Mouse (Mus musculus) CD8-positive naive resting alpha-beta T cell, adult 2 months (primary cell): ENCODE data around the gene Camta2.
A peak's percentile ranks its signal among the peaks of the same experiment; 100 is the strongest.

Experiments
- DNase-seq, 2 experiments: peaks; one replicate each; pipeline ENCODE4 v3.0.0; 2022; ENCODE audit warnings: low read depth in 2 of 2, low spot score in 2 of 2

The Camta2 gene

DNA sequence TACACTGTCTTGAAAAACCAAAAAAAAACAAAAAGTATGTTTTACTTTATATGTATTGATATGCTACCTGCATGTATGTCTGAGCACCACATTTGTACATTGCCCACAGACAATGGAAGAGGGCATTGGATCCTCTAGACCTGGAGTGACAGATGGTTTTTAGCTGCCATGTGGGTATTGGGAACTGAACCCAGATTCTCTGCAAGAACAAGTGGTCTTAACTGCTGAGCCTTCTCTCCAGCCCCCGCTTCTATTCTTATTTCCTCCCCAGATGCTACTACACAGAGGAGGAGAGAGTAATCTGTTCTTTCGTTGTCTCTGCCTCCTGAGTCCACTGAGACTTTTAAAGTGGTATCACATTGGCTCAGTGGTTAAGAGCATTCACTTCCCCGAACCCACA, 5.6 kb upstream of the Camta2 start:
- no peak for DNase-seq

DNA sequence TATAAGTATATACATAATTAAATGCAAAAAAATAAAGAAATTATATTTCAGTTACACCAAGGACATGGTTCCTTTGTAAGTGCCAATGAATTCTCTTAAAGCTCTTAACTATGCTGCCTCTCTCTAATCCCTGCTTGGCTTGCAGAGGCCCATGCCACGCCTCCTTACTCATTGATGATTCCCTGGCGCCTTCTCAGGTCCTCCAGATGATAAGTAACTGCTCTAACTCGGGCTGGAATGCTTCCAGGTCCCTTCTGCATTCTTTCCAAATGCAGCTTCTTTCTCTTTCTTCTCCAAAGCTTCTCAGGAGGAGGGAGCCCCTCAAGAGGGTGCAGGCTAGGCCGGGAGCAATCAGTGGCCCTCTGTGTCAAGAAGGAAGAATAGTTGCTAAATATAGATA, 1.7 kb upstream of the Camta2 start:
- DNase-seq = no peak

DNA sequence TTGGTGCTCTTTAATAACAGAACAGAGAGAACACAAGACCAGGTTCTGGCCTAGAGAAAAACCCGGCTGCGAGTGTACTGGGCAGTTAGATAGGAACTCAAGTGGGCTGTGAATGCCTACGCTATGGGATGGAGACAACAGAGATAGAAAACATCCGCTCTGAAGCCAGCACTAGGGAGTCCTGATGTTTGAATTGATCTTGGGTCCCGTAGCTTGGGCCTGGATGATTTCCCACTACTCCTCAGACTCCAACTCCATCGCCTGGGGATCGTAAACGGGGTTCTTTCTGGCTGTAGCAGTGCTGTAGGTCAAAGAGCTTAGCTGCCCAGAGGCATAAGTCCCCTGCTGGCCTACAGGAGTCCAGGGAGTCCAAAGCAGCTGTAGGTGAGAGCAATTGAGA, 467 bp upstream of the Camta2 start:
- no peak for DNase-seq

DNA sequence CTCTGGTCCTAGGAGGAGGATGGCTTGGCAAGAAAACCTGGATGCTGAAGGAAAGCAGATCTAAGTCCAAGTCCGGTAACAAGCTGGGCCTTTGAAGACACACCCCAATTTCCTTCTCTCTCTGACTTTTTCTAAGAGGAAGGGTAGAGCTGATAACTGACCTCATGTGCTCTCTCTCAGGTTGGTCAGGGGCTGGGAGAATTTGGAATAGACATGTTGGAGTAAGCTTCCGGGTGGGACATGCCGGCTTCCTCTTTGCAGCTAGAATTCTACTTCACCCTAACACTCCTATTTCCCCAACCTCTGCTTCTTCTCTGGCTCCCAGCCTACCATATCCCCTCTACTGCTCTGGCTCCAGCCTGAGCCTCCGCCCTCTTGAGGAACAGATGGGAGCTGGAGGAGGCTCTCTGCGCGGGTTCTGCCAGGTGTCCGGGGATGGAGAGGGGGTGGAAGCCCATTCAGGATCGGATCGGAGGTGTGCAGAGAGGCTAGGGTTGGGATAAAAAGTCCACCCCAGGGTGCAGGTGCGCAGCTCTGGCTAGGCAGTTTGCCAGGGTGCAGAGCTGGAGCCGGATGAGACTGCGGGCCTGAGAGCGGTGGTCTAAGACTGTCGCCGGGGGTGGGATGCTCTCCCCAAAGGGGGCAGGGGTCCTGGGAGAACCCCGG, 871 bp downstream of the Camta2 start:
- DNase-seq = no peak

DNA sequence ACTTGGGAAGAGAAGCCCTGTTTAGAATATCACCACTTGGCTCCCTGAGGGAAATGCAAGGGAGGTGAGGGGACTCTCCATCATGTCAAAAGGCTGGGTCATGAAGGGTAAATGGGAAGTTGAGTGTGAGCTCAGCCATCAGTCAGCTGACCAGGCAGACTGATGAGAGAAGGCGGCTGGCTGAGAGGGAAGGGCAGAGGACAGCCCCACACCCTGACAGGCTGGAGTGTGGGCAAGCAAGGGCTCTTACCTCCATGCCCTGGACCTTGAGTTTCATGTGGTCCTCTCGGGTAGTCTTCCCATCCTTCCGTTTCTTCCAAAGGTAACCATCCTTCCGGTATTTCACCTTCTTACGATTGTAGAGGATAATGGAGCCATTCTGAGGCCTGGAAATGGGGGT, 4.3 kb downstream of the Camta2 start:
- DNase-seq = no peak

DNA sequence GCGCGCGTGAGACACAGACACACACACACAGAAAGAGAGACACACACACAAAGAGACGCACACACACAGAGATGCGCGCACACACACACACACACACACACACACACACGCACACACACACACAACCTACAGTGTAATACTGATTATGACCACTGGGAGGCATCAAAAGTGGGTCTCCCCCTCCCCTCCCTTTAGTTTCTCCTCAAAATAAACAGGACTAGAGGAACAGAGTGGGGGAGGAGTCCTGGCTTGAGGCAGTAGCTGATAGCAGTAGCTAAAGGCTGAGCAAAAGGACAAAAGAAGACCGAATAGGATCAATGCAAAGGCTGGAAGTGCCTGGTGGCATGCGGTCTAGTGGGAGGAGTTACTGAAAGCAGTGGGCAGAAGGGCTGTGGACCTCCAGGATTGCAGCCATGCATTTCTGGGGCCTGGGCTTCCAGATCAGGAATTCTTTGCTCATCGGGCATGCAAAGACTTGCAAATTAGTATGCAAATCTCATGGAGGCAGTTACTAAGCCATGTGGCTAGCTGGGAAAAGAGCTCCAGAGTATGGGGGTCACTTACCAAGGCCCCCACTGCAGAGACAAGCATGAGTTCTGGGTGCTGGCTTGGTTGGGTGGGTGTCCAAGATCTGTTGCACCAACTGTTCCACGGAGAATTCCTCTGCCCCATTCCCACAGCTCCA, 5.9 kb downstream of the Camta2 start:
- DNase-seq = peak; percentile 19 to 34

DNA sequence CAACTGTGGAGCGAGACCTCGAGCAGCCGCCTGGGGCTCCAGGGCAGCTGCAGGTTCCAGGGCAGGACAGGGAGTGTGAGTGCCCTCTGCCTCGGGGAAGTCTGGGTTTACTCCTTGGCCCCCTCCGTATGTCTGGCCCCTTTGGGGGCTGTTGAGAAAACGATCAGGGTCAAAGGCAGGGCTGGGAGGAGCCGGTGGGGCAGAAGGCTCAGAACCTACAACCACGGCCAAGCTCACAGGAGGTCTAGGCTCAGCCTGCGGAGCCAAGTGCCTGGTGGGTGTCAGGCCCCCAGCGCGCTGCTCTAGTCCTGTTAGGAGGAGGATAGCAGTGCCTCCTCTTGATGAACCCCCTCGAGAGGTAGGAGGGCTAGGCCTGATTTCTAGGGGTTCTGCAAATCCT, 6.7 kb downstream of the Camta2 start:
- DNase-seq = no peak

DNA sequence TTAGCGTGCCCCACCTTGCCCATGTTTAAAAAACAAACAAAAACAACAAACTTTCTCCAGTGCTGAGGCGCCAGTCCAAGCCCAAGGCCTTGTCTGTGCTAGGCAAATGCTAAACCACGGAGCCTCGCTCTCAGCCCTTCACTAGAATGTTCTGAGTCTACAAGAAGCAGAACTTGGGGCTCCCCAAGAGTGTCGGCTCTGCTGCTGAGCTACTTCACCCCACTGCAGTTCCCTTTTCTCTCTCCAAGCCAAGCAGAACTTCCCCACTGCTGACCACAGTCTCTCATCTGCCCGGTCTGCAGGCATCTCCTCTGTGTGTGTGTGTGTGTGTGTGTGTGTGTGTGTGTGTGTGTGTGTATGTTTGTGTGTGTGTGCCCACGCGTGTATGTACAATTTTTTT, 8.0 kb downstream of the Camta2 start:
- no peak for DNase-seq

DNA sequence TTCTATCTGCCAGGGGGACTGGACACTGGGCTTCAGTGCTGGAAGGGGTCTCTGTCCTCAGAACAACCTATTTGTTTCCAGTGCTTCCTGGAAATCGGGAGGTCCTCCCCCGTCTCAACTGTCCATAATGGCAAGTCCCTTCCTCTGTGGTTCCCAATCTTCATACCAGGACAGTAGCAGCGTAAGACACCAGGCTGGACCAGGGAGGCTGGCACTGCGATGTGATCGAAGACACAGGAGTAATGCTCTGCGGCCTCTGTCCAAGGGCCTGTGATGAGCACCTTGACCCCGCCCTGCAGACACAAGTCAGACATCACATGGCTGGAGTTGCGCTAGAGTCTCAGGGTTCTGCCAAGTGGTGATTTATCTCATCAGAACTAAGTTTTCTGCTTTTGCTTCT, 8.5 kb downstream of the Camta2 start:
- DNase-seq = no peak

DNA sequence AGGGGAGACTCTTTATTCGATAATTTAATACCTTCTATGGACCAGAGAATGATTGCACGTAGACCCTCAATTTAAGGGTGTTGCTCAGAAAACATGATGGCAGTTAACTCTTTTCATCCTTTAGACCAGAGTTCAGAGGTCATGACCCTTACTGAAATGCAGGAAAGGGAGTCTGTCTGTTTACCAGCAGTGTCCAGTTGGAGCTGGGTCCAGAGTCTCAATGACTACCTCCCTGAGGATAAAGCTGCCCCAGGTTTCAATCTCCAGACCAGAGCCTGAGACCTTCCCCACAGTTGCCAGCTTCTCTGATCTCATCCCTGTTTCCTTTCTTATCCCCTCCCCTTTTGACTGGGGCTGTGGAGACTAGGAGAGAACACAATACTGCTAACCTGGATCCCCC, 9.3 kb downstream of the Camta2 start:
- no peak for DNase-seq

DNA sequence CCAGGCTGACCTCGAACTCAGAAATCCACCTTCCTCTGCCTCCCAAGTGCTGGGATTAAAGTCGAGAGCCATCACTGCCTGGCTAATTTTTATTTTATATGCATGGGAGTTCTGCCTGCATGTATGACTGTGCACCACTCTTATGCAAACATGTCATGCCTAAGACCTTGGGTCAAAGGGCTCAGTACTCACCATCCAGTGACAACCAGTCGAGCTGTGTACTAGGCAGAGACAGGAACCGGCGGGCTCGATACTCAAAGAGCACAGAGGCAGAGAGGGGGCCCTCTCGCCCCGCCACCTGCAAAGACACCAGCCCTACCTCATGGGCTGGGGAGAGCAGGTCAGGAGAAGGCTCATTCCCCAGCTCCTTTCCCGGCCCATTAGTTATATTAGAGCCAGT, 9.8 kb downstream of the Camta2 start:
- DNase-seq = no peak

DNA sequence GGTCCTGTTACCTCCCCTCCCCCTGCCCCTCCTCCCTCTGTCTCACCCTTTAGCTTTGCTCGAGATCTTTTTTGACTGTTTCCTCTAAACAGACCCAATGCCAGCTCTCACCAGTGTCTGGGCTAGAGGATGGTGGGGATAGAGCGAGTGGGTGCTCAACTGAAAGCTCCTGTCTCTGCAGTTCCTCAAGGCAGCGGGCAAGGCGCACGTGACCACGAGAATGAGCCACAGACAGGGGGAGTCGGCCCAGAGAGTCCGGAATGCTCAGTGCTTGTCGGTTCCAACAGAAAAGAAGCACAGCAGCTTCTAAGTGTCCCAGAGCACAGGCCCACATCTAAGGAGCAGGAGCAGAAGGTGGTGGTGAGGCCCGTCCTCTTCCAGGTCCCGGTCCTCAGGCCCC, 13.4 kb downstream of the Camta2 start:
- DNase-seq = no peak

DNA sequence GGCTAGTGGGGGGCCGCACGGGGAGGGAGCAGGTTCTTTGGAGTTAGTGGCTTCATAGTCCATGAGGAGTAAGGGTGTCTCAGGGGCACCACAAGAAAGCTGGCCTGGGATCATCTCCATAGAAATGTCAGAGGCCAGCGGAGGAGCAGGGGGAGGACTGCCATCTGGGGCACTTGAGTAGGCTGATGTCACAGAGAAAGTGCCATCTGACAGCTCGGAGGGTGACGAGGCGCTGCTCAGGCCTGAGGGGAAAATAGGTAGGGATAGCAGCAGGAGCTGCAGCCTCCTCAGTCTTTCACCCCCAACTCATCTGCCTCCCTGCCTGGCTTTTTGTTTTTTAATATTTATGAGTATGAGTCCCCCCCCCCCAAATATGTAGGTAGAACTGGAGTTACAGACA, 13.9 kb downstream of the Camta2 start:
- DNase-seq = no peak

DNA sequence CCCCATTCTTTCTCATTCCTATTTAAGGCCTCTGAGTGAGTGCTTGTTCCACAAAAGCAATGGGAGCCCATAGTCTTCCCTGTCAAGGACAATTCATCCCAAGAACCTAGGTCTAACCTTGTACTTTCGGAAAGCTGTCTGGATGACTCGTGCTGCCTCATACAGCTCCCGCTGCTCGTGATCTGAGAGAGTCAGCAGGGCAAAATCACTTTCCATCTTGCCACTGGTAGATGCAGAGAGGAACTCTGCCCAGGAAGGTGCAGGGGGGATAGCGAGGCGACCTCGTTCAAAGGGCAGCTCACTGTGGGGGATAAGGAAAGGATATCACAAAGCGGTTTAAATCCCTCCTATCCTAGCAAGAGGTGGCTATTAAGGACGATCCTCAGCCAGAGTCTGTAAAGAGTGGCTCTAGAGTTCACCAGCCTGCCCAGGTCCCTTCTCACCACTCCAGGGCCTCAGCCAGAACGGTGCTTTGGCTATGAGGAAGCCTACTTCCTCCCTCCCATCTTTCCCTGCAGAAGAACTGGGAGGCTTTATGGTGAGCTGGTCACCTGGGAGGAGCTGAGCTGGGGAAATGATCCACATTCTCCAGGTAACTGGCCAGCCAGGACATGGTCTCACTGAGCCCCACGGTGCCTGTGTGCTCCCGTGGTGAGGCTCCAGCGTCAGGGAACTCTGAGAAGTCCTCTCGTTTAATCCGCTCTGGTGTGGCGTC, 16.4 kb downstream of the Camta2 start:
- DNase-seq = no peak

DNA sequence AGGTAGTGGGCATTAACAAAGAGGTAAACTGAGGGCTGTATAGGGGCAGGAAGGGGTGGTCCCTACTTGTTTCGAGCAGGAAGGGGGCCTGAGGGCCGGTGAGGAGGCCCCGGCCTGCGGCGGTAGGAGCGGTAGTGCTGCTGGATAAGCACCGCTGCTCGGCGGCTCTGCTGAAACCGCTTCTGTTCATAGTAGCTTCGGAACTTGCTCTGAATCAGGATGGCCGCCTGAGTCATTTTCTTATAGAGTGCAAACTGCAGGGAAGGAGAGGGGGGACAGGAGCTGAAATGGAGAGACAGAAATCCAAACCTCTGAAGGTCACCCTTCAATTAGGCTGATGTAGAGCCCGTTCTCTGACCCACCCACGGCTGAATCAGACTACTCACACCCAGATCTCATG, 17.4 kb downstream of the Camta2 start:
- DNase-seq = no peak

DNA sequence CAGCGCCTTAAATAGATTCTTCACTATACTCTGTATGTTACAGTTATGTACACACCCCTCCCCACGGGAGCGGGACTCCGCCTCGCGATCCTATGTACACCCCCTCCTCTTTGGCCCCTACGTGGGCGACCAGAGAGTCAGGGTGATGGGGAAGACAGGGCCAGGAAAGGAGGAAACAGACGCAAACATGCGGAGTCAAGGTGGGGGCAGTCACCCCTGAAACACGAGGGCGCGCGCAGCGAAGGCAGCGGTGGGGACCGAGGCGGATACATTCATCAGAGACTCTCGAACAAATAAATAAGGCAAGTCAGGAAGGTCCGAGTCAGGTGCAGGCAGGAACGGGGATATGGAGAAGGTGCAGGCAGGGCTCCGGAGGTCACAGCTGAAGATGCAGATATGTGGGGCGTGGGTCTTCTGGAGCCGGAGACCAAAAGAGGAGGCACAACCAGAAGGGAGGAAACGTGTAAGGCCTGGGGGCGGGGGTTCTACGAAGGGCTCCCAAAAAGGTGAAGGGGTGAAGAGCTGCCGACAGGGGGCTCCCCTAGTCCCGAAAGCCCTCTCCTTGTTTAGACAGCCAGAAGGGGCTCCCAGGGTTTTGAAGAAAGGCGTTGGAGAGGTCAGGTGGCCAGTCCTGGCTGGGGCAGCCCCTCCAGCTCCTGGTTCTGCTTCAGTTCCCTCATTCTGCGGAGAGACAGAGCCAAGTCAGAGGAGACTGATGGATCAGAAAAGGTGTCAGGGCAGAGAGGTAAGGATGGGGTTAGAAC, 18.1 kb downstream of the Camta2 start:
- peak; percentile 80 to 87 for DNase-seq

DNA sequence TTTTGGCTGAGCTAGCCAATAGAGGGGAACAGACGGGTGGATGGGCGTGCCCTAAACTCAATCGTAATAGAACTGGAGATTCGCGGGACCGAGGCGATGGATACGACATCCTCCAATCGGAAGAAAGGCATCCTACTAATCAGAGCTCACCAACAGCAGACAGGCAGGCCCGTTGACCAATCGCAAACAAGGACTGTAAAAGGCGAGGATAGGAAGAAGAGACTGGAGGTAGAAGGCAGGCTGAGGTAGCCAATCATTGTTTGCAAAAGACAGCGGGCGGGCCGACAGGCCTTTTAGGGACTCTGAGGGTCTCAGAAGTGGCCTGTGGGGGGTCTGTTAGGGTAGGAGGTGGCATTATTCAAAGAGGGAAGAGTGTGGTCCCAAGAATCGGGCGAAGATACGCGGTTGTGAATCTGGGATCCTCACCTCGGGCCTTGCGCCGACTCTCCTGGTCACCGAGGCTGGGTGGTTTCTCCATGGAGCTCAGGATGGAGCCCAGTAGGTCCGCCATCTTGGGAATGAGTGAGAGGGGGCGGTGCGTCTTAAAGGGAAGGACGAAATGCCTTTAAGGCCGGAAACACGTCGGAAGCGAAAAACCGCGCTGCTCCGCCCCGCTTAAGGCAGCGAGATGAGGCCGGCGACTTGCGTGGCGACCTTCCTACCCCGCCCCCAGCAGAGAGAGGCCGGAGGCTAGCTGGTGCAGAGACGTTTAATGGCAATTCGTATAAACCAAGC, 19.0 kb downstream of the Camta2 start, which contains the start of gene Spag7:
Gene Spag7, minus strand, starts transcription at position 646 of the 735 bp plus-strand sequence.
- DNase-seq = peak; percentile 89 to 95

DNA sequence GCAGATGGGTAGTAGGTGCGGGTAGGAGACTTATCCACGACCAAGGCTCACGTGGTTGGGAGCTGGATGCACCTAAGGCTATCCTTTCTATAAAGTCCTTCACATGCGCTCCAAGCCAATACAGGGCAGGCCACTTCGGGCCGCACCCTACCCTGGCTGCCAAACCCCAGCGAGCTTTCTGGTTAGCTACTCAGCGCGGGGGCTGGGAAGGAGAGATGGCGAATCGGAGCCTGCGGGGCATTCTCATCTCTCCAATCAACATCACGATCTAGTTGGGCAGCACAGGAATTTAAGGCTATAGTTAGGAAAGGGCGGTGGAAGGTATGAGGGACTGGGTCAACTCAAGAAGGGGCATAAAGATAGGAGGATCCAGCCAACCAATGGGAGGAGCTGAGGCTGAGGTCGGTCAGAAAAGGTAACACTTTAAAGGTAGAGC, 19.6 kb downstream of the Camta2 start:
- no peak for DNase-seq

DNA sequence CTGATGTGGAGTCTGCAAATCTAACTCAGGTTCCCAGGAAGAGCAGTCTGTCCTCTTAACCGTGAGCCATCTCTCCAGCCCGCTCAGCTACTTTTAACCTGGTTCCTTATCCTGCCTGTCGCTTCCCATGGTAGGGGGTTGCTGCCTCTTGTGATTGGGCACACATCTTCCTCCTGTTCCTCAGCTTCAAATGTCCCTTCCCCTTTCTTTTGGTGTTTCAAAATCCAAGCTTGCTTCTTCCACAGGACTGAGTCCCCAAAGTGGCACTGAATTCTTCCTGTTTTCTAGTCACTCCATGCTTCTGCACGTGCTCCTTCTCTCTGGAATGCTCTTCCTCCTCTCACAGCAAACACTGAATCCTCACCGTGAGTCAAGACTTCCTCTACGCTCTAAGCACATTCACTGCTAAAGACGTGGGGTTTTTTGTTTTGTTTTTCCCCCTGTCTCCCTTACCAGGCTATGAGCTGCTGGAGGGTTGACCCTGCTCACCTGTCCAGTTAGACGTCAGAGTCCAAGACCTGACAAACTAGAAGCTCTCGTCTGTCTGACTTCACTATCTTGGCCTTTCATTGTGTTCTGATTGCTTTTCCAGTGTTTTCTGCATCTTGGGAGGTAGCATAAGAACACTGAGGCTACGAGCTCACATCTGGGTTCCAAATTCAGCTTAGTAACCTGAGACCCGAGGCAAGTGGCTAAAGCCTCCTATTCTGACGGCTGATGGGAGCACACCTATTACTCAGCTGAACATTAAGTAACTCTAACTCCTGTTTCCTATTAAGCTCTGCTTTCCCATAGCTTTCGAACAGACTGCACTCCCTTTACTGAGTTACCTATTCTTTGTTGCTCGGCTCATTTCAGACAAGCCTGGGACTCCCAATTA, 20.4 kb downstream of the Camta2 start:
- DNase-seq = no peak

DNA sequence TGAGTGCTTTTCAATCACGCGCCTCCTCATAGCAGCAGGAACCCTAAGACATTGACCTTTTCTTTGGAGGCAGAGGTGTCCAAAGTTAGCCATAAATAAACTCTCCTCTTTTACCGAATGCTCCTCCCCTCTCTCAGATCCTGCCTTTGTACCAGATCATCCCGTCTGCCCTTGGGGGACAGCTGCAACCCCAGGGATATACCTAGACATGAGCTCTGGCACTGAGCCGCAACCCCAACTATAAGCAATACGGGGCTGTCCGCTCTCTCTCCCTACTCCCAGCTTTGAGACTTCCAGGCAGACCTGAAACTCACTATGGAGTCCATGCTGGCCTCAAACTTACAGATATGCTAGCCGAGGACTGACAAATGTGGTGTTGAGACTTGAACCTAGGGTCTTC, 21.2 kb downstream of the Camta2 start:
- no peak for DNase-seq
